Mouse (Mus musculus): ENCODE data around the gene St6galnac6. TPM values are rescaled to one million over a fixed set of nuclear protein-coding genes. Genes with fewer than 3 reads are reported as not detected.

The St6galnac6 gene
- total RNA-seq, 2 experiments from 2014 or later, result 3.9 TPM; not detected in 1

DNA sequence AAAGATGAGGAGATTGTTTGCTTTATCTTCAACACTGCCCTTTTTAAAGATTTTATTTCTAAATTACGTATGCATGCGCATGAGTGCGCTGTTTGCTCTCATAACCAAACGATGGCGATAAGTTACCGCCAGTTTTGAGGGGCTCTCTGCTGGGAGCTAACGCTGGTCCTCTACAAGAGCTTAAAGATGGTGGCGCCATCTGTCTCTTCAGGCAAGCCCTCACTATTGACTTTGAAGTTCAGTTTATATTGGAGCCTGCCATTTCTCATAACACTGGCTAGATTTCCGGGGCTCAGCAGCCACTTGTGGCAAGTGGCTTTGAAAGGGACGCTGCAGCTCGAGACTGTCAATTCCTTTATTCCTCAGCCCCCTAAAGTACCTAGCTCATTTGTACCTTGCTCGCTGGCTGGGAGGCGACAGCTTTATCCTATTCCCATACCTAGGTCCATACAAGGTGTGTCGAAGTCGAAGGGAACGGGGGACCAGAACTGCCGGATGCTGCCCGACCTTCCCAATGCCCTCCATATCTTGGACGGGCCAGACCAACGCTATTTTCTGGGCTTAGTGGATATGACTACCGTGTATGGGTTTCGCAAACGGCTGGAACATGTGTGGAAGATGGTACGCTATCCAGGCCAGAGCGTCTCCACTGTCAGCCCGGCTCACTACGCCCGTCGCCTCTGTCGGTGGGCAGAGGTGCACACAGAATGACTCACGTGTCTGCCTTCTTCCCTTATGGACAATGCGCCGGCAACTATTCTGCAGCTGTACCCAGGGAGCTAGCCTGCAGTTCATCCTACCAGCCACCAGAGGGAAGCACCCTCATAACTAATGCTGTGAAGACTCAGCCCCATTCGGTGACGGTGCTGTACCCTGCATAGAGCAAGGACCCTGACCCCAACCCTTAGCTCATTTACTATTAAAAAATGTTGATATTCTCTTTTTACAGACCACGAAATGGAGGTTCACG lies 16.4 kb upstream of the St6galnac6 start:
- ATAC-seq (replicated peaks; ENCODE audit: low FRiP score, poor library complexity, severe bottlenecking), result peak; percentile 79

DNA sequence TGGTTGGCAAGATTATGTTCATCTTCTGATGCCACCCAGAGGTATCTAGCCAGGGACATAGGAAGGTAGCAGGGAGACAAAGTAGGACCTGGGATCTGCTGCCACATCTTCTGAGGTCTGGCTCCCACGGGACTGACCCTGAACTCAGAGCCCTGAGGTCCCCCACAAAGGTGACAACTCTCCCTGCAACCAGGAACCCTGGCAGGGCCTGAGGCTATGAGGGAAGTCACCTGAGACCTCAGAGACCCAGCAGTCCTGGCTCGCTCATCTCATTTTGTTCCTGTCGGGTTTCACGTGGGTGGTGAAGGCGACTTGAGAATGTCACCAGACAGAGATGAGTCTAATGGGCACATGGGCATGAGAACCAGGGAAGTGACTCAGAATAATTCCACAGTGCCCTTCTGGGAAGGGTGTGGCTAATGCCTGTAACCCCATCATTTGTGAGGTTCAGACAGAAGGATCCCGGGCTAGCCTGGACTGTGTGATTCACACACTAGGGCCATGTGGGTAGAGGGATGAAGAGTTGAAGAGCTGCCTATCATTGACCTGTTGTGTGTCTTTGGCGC lies 14.3 kb upstream of the St6galnac6 start:
- no peak for ATAC-seq (replicated peaks; ENCODE audit: low FRiP score, poor library complexity, severe bottlenecking)

DNA sequence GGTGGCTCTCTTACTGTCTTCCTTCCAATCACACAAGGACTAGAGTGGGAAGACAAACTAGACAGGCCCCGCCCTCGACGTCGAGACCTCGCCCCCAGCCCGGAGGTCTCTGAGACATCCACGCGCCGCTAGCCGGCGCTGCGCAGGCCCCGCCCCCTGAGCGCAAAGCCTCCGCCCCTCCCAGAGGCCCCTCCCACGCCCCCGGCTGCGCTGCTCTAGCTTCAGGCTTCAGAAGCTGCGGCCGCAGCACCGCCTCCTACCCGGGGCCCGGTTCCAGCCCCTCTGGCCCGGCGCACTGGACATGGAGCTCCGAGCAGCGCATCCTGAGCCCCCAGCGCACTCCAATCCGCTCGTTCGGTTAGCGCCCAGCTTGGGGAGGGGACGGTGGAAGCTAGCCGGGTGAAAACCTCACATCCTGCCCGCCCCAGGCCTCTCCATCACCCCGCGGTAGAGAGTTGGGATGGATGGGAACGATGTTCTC lies 12.6 kb upstream of the St6galnac6 start, which contains the start of gene St6galnac4:
TSS of gene St6galnac4 (plus strand) at position 225 of the 481 bp plus-strand sequence.
- ATAC-seq (replicated peaks; ENCODE audit: low FRiP score, poor library complexity, severe bottlenecking), result peak; percentile 79

DNA sequence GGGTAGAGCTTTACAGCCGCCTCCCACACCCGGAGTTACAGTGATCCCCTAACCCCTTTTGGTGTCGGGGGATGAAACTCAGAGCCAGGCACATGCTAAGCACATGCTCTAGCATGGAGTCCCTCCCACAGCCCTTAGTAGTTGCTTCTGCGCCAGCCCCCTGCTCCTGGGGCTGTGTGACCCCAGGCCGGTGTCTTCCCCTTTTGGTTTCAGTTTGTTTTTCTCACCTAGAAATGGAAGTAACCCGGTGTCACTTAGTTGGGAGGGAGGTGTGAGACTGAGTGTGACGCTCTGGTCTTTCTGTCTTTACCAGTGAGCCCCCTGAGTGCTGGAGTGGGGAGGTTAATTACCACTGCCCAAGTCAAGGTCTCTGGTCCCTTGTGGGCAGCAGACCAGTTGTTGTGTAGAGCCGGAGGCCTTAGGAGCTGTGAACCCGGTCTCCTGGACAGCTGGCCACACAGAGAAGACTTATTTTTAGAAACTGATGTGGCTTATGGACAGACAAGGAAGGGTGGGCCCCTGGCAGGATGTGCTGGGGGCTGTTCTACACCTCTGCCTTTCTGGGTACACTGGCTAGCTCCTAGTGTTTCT lies 11.7 kb upstream of the St6galnac6 start:
- no peak for ATAC-seq (replicated peaks; ENCODE audit: low FRiP score, poor library complexity, severe bottlenecking)

DNA sequence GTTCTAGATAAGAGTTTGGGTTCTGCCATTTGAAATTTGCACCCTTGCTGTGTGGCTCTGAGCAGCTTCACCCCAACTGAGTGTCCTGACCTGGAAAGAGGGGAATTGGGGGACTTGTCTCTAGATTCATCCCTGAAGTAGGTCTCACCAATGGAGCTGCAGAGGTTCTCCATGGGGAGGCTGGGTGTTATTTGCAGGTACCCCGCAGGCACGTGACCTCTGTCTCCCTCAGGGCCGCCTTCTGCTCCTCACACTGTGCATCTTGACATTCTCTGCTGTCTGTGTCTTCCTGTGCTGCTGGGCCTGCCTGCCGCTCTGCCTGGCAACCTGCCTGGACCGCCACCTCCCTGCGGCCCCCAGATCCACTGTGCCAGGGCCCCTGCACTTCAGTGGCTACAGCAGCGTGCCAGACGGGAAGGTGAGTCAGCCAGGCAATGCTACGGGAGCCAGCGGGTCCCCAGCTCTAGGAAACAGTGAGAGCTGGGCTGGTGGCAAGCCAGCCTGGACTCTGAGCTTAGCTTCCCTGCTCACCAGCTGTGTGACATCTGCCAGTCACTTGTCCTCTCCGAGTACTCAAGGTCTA lies 10.2 kb upstream of the St6galnac6 start:
- ATAC-seq (replicated peaks; ENCODE audit: low FRiP score, poor library complexity, severe bottlenecking), result no peak

DNA sequence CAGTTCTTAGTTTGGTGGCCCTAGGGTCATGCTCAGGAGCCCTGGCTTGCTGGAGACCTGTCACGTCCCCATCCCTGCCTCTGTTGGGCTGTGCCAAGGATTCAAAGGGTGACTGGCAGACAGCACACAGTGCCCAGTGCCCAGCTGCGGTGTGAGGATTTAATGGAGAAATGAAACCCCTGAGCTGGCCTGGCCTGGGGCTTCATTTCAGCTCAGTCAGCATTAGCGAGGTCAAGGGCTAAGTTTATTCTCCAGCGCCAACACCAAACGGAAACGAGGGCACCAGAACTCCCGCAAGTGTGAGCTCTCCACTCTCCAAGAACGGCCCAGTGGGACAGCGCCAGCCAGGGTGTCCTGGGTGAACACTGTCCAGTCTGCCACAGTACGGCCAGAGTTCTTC lies 9.3 kb upstream of the St6galnac6 start:
- ATAC-seq (replicated peaks; ENCODE audit: low FRiP score, poor library complexity, severe bottlenecking), result no peak

DNA sequence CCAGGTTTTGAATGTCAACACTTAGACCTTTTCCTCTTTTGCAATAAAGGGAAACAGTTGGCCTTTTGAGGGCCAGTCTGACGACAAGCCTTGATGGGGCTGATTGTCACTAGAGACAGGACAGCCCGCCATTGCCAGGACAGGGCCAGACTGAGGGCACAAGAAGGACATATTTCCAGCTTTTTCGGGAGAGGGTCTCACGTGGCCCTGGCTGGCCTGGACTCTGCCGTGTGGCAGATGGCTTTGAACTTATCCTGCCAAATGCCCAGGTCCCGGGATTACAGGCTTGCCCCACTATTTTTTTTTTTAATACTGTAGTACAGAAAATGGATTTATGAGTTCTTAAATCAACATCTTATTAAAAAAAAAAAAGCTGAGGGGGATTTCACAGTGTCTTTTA lies 8.3 kb upstream of the St6galnac6 start:
- no peak for ATAC-seq (replicated peaks; ENCODE audit: low FRiP score, poor library complexity, severe bottlenecking)

DNA sequence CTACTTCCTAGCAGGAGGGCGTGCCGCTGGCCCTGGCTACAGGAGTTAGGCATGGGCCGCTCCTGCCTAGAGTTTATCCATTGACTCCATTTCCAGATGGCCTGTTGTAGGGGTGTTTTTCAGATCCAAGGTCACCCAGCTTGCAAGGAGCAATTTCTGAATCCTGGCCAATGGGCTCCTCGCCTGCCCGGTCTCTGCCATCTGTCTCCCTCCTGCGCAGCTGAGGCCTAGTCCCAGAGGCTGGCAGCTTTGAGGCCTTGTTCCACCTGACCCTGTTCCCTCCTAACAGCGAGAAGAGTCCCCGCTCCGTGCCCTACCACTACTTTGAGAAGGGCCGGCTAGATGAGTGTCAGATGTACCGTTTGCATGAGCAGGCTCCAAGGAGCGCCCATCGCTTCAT lies 2.8 kb upstream of the St6galnac6 start:
- no peak for ATAC-seq (replicated peaks; ENCODE audit: low FRiP score, poor library complexity, severe bottlenecking)

DNA sequence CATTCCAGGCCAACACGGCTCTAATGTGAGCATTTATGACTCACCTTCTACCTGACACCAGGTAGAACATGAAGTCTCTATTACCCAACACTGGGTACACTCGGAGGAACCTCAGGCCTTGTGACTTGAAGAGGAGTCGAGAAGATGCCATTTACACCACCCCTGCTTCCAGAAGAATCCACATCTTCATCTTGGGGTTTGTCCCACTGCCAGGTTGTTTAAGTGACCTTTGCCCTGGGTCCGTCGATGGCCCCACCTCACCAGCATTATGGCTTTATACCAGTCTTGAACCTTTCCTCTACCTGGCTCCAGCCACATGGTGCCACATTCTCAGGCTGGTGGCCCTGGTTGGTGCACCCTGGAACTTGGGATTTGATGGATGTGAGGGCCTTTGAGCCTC lies 2.3 kb upstream of the St6galnac6 start:
- ATAC-seq (replicated peaks; ENCODE audit: low FRiP score, poor library complexity, severe bottlenecking), result no peak

DNA sequence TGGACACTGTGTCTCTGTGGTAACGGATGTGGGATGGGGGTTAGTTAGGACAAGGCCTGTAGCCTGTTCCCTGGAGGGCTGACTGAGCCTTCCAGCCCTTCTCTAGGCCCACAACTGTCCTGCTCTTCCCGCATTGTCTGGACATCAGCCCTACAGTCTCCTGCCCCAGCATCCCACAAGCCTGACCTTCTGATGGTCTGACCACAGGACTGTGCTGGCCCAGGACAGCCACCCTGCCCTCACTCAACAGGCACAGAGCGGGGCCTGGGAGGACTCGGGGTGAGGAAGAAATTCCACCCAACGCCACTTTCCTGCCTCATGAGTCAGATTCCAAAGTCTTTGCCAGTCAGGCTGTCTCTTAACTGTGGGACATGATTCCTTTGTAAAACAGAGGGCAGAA lies 1.8 kb upstream of the St6galnac6 start:
- ATAC-seq (replicated peaks; ENCODE audit: low FRiP score, poor library complexity, severe bottlenecking), result no peak

DNA sequence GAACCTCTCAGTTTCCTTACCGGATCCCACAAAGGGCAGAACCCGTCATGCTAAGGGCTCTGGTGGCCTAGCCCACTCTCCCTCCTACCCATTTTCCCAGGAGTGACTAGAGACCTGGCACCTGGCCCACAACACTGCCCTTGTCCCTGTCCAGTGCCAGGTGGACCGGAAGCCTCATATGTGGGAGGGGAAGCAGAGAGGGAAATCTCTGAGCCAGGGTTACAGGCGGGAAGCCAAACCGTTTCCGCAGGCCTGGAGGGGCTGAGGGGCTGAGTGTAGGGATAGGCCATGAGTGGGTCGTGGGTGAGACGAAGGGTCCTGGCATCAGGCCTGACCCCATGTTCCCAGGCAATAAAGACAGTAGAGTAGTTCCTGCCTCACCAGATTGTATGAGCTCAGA lies 1.0 kb upstream of the St6galnac6 start:
- no peak for ATAC-seq (replicated peaks; ENCODE audit: low FRiP score, poor library complexity, severe bottlenecking)

DNA sequence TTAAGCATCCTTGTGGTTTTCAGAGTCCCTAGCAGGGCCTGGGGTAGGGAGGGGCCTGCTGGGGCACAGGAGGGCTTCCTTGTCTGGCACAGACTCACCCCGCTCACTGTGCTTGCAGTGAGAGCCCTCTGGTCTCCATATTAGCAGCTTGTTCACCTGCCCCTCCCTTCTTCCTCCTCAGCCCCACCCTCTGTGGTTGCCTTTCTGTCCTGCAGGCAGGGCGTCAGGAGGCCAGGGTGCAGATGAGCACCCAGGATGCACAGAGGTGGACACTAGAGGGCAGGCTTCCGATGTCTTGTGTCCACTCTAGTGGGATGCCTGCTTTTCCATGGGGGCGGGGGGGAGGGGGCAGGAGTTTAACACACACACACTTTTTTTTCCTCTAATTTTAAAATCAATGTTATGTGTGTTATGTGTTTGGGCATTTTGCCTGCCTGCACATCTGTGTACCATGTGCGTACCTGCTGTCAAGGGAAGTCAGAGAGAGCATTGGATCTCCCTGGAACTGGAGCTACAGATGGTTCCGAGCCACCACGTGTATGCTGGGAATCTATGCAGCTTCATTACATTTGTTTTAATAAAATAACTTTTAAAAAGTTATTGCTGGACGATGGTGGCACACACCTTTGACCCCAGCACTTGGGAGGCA lies 2.0 kb downstream of the St6galnac6 start:
- ATAC-seq (replicated peaks; ENCODE audit: low FRiP score, poor library complexity, severe bottlenecking), result peak; percentile 66

DNA sequence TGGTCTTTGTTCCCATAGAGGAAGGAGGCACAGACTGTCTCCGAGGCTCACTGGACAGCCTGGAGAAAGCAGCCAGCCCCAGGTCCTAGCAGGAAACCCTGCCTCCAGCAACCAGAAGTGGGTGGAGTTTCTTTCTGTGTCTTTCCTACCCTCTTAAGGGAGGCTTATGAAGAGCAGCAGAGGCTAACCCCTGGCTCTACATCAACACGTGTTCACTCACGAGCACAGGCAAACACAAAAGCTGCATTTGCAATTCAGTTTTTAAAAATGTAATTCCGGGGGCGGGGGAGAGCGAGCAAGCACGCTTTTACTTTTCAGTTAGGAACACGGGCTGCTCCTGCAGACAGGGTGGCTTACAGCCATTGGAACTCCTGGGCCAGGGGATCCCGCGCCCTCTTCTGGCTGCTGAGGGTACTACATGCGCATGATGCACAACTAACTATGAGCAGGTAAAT lies 3.1 kb downstream of the St6galnac6 start:
- peak; percentile 63 for ATAC-seq (replicated peaks; ENCODE audit: low FRiP score, poor library complexity, severe bottlenecking)

DNA sequence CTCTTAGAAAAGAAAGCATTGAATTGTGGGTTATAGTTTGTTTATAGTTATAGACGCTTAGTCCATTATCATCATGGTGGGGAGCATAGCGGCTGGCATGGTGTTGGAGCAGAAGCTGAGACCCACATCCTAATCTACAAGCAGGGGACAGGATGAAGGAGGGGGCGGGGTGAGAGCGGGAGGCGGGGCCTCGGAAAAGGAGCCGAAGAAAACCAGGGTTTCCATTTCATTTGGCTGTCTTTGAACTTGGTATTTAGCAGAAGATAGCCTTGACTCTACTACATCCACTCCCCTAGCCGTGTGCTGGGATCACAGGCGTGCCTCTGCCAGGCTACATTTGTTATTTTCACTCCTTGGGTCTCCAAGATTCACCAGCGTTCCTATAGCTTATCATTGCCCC lies 5.1 kb downstream of the St6galnac6 start:
- ATAC-seq (replicated peaks; ENCODE audit: low FRiP score, poor library complexity, severe bottlenecking), result no peak

DNA sequence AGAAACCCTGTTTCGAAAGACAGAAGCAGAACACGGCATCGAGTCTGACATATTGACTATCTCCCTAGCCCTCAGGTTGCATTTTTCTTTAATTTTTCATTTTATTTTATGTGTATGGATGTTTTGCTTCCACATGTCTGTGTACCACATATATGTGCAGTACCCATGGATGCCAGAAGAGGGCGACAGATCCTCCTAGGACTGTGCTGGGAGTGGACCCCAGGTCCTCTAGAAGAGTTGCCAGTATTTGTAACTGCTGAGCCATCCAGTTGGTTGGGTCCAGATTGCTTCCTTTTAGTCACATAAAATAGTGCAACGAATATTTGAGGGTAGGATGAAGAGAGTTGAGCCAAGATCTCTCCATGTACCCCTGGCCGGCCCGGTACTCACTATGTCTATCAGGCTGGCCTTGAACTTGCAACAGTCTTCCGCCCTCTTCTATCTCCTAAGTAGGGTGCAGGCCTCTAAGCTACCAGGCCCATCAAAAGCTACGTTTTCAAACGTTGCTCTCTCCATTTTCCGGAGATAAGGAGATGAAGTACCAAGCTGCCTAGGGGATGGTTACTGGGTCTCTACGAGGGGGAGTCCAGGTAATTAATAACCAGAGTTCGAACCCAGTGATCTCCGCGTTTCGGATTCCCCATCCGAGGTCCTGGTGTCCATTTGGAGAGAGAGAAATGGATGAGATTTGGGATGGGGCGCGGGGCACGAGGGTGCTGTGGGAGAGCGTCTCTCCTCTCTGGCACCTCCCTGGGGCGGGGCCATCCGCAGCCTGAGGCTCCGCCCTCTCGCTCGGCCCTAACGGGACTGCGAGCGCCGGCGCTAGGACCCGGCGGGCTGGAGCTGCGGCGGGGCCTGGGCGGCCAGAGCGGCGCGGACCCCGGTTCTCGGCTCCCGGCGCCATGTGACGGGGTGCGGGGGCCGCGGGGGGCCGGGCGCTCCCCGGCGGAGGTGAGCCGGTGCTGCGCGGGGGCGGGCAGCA lies 6.9 kb downstream of the St6galnac6 start:
- peak; percentile 75 for ATAC-seq (replicated peaks; ENCODE audit: low FRiP score, poor library complexity, severe bottlenecking)

DNA sequence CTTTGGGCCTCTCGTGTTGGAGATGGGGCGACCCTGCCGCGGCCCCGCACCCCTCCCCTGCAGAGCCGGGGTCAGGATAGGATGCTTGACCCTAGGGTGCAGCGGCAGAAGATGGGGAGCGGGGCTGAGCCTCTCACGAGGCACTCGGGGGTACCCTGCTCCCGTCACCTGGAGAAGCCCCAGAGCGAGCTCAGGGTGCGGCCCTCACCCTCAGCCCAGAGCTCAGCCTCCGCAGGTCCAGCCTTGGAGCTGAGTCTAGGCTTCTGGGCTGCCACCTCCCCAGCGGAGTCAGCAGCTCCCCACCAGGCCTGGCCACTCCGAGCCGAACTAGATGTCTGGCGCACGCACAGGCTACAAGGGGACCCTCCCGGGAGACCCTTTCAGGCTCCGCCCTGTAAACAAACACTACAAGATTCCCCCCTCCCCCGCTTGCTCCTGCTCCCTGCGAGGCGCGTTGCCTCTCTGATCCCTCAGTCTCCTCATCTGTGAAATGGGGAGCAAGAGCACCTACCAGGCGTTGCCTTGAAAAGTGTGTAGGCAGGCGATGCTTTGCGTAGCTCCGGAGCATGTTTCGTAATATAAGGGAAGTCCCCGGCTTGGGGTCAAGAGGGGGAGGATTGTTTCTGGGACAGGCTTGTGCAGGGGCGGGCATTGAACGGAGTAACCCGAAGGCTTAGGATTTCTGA lies 7.9 kb downstream of the St6galnac6 start:
- ATAC-seq (replicated peaks; ENCODE audit: low FRiP score, poor library complexity, severe bottlenecking), result peak; percentile 26; the same call in 1 of the 2 replicates

DNA sequence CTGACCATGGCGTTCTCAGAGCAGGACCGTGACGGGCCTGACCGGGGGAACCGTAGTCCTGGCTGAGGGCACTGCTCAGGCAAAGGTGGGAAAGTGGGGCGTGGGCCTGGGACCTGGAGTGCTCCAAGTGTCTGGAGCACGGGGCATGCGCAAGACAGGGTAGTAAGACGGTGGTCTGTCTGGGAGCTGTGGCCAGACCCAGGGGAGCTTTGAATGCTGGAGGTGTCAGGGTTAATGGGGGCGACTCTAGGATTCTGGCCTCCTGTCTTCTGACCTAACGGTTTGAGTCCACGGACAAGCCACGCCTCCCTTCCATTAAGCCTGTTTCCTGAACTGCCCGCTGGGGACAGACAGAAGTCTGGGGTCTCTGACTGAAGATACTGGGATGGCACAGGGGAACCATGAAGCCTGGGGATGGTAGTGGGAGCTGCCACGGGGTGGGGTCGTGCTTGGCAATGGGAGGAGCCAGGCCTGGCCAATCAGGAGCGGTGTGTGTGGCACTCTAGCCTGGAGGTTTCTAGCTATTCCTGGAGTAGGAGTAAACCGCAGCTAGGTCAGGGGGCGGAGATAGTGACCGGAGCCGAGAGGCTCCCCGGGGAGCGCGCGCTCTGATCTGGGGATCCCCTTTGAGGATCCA lies 8.8 kb downstream of the St6galnac6 start:
- ATAC-seq (replicated peaks; ENCODE audit: low FRiP score, poor library complexity, severe bottlenecking), result peak; percentile 66
